Mouse (Mus musculus) adrenal gland, postnatal 4 days (tissue): ENCODE results near the gene Bet1l. TPM values are rescaled to one million over a fixed set of nuclear protein-coding genes. Genes with fewer than 3 reads are reported as not detected.
"Not testable (repeated sequence)": the region's sequence is repeated elsewhere in the genome, so short reads cannot be mapped to it uniquely, and the experiment has no call there.

ENCODE experiments used
- DNase-seq, 2 experiments: peaks; one replicate each; pipeline ENCODE4 v3.0.0; 2021 to 2022; ENCODE audit warnings: low spot score in 2 of 2, mixed read lengths in 2 of 2
- long read RNA-seq, 2 experiments: library from polyadenylated mRNA; stranded (forward); transcript quantifications; one replicate each; pipeline ENCODE4 v2.0.0; 2021
- total RNA-seq, 2 experiments: library from RNA; stranded (reverse); gene quantifications; 2 replicates each; pipeline ENCODE4 v1.2.3; 2021

Bet1l gene
- 10 to 100 TPM; 40.2 to 42.9 TPM for total RNA-seq
- long read RNA-seq, experiment 1, transcript Bet1l-201 (4 exons, 2,268 nt) = major isoform, 55 of 78 reads
- long read RNA-seq, experiment 1, partial matches to known transcripts = 11 of 78 reads
- long read RNA-seq, experiment 1, other reads (novel, unspliced or antisense) = 8 of 78 reads
- long read RNA-seq, experiment 2, transcript Bet1l-204 (1 exons, 1,882 nt) = minor isoform, 10 of 73 reads
- long read RNA-seq, experiment 2, transcript Bet1l-201 (4 exons, 2,268 nt) = major isoform, 47 of 73 reads
- long read RNA-seq, experiment 2, partial matches to known transcripts = 9 of 73 reads
- long read RNA-seq, experiment 2, other reads (novel, unspliced or antisense) = 7 of 73 reads

DNA sequence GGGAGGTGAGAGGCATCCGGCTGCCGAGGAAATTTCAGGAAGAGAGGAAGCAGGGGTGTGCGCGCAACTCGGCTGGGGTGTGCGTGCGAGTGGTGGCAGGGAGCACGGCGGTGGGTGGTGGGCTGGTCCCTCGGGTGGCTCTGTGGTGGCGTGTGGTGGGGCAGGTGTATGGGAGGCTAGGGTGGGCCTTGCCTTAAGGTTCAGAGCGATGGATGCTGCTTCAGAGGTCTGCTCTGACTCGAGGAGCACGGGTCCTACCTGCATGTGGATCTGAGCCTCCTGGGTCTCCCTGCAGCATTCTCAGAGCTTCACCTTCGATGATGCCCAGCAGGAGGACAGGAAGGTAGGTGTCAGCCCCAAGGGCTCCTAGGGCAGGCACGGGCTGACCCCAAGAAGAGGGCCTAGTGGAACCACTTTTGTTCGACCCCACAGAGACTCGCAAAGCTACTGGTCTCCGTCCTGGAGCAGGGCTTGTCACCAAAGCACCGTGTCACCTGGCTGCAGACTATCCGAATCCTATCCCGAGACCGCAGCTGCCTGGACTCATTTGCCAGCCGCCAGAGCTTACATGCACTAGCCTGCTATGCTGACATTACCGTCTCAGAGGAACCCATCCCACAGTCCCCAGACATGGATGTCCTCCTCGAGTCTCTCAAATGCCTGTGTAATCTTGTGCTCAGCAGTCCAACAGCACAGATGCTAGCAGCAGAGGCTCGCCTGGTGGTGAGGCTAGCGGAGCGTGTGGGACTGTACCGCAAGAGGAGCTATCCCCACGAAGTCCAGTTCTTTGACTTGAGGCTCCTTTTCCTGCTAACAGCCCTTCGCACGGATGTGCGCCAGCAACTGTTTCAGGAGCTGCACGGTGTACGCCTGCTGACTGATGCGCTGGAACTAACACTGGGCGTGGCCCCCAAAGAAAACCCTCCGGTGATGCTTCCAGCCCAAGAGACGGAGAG lies at the start of gene Bet1l:
Bet1l (minus strand) TSS at position 28 of the 956 bp plus-strand sequence.
- no peak for DNase-seq

DNA sequence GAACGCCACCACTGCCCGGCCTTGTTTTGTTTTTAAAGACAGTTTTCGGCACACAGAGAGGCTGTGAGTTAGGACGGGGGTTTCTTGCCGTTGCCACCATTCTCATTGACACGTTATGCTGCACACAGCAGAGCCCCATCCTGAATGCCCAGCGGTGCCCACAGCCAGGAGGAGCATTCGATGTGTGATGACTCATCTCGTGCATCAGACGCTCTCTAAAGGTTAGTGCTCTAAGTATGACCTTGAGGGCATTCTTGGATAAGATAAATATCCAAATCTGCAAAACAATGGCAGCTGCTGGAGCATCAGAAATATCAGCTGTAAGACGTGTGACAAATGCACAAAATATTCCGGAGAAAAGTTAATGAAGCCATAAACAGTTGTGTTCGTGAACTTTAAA lies 49.8 kb upstream of the Bet1l start:
- DNase-seq = peak in 1 of 2 experiments; percentile 16

DNA sequence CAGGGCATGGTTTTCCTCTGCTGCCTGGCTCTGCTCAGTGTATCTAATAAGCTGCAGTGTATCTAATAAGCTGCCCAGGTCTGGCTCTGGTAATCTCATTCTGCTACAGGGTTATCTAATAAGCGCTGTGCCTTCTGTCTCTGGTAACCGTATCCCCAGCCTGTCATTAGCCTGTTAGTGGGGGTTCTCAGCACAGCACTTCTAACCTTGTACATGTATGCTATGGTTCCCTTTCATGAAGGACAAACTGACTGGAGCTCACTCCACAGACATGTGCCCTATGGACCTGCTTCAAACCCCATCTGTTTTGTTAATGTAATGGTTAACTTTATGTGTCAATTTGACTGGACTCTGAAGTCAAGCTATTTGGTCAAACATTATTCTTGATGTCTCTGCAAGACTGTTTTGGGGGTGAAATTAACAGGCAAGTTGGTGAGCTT lies 48.3 kb upstream of the Bet1l start:
- DNase-seq = no peak

DNA sequence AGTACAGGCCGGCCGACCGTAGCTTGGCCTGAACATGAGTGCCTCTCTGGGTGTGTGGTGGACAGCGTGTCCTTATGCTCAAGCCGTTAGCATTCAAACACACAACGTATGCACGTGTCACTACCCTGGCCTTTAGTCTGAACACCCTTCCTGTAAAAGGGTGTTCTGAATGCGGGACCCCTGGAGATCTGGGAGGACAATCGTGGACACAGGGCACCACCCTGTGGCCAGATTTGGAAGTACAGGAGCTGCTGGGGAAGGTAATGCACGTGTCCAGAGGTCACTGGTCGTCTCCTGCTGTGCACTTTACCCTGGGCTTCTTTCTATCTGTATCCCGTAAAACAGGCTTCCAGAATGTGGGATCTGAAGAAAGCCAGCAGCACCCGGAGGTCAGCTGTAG lies 45.8 kb upstream of the Bet1l start:
- DNase-seq = peak; percentile 59 to 62

DNA sequence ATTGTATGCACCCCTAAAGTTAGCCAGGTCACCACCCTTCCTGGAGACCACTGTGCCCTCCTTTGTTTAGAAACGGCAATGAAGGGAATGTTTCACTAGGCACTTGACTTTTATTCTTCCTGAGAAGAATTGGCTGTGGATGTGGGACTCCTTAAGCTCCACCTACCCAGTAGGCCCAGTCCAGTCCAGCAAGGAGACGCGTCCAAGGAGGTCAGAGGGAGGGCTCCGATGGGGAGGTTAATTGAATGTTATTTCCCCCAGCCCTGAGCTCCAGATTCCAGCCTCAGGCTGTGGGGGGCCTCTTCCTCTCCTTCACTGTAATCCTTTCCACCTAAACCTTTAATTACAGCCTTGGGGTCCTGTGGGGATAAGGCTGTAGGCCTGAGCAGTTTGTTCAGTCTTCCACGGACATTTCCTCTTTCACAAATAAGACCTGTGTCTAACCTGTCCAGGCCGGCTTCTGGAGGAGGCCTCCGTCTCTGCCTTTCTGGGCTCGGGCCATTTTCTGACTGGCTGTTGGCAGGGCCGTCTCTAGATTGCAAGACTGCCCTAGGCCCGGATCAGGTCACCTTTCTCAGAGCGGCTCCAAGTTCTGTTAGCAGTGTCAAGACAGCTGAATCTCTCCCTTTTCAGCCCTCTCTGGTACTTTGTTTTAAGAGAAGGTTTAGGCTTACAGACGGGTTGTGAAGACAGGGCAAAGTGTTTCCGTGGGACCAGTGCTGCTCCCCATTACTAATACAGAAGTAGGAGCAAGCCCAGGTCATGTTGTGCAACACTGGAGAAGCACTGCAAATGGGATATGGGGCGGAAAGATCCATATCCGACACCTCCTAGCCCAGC lies 44.9 kb upstream of the Bet1l start:
- DNase-seq = no peak

DNA sequence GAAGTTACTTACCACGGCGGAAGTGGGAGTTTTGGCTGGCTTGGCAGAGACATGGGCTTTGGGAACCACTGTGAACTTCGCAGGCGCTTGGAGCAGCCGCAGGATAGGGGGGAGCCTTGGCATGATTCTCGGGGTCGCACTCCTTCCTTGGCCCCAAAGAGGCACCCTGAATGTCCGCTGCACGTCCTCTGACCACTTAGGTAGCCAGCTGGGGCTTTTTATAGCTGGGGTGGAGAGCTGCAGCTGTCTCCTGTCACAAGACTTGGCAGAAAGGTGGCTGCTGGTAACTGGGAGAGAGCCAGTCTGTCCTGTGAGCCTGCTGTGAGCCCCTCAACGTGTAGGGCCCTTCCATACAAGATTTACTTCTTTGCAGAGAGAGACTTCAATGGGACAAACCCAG lies 42.8 kb upstream of the Bet1l start, which contains the start of gene Cox8b:
Cox8b (minus strand) TSS at position 227 of the 400 bp plus-strand sequence.
- DNase-seq = no peak

DNA sequence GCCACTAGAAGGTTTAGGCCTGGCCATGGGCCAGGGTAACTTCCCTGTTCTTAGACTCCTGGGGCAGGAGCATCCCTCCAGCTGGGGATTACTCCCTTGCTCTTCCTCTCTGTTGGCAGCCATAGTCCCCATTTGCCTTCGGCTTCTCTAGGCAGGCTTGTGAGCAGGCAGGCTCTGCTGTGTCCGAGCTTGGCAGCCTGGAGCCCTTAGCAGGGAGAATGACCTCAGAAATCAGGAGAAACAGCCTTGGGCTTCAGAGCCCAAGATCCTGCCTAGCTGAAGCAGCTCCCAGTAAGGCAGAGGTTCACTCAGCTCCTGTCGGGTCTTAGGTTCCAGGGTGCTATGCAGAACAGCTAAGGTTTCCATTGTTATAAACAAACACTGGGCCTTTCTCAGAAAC lies 41.7 kb upstream of the Bet1l start:
- no peak for DNase-seq

DNA sequence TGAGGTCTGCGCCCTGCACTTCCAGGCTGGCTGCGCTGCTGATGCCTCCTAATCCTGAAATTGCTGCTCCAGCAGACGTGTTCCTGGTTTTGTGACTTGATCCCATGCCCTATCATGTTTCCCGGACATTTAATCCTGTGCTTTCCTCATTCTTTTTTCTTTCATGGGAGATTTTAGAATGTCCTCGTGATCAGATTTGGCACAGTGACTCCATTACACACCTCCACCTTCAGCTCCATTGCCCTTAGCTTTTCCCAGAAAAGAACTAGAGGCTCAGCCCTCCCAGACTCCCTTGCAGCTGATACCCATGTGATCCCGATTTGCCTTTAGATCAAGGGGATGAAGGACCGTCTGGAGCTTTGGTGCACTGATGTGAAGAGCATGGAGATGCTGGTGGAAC lies 40.5 kb upstream of the Bet1l start:
- DNase-seq = no peak

DNA sequence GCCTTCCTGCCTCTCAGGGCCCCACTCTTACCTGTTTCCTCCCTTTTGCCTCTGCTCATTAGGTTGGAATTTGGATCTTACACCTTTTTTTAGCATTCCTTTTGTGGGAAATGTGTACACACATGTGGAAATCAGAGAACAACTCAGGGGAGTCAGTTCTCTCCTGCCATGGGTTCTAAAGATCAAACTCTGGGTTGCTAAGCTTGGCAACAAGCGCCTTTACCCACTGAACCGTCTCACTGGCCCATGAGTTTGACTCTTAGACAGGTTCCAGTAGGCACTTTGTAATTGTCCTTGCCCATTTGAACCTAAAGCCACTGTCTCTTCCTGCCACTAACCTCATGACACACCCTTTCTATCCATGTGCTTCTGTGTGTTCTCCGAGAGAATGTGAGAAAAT lies 37.2 kb upstream of the Bet1l start:
- no peak for DNase-seq

DNA sequence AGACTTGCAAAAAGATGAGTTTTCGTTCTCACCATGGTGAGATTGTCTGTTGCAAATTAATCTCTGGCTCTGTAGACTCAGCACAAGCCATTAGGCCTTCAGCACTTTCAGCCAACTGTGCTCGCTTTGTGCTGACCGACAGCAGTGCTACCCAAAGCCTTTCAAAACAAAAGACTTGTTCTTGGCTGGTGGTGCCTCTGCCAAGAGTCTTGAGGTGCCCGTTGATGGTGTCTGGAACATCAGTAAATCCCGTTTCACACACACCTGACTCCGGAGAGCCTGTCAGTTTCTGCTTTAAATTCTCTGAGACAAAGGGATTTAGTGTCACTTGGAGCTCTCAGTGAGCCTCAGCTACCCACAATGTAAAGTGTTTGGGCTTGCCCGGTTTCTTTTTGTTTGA lies 36.7 kb upstream of the Bet1l start:
- no peak for DNase-seq

DNA sequence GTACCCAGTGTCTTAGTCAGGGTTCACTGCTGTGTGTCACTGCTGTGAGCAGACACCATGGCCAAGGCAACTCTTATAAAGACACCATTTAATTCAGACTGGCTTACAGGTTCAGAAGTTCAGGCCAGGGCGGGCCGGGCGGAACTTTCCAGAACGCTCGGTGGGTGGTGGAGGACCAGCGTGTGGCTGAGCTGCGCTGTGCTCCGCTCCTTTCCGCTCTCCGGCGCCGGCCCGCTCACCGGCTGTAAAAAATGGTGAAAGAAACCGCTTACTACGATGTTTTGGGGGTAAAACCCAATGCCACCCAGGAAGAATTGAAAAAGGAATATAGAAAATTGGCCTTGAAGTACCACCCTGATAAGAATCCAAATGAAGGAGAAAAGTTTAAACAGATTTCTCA lies 33.3 kb upstream of the Bet1l start:
- DNase-seq = not testable (repeated sequence)

DNA sequence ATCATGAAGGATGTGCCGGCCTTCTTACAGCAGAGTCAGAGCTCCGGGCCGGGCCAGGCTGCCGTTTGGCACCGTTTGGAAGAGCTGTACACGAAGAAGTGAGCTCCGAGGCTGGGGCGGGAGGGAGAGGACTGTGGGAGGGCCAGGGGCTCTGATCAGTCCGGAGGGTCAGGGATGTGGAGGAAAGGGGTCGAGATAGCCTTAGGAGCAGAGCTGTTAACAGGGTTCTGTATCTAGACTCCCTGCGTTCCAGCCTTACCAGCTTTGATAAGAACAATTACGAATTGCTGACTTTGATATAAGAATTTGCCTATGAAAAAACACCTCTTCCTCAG lies 25.1 kb upstream of the Bet1l start:
- no peak for DNase-seq

DNA sequence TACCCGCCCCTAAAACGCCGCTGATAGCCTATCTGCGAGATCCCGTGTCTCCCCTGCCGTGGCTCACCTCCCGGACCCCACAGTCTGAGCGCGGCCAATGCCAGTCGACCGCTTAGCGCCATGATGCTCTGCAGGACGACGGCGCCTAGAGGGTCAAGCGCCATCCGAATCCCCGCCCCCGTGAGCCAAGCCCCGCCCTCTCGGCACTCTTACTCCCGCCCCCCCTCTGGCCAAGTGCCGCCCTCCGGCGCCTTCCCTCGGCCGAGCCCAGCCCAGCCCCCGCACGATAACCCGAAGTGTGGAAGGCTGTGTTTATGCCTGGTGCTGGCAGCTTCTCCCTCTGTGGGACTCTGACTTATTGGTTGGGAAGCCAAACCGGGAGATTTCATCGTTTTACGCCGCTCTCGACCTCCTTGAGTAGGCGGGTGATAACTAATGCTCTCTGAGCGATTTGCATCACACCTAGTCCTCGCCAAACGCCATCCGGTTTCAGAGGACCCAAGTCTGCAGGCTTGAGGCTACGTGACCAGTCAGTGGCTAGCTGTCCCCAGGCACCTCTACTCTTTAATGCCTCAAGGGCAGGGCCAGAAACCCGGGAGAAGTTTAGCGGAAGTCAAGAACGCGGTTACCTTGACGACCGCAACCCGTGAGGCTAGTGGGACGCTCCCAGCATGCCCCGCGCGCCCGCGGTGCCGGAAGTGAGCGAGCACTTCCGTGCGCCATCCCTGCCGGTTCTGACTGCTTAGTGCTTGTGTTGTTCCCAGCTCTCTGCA lies 24.5 kb upstream of the Bet1l start, which contains the start of the genes Psmd13 and Sirt3:
Psmd13 (plus strand) TSS at position 273 of the 773 bp plus-strand sequence.
Sirt3 (minus strand) TSS at position 614 of the 773 bp plus-strand sequence.
- peak; percentile 88 to 89 for DNase-seq

DNA sequence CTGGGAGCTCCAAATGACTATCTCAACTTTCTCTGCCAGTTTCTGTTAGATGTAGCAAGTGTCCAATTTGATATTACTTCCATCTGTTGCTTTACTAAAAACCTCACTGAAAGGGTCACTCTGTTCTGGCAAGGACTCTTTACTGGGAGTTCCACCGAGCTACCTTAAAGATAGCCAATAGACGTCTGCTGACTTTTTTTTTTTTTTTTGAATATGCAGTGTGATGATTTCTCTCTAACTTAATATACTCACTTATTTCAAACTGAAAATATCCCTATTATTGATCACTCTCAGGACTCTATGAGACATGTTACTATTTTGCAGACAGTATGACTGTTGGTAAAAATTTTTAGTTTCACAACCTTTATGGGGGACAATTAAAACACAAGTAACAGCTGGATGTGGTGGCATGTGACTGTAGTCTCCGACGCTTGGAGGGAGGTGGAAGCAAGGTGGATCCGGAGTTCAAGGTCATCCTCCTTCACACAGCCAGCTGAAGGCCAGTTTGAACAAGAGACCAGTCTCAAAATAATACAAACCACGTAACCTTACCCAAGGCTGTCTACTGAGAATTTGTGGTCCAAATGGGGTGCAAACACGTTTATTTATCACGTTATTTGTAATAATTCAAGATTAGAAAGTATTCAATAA lies 23.6 kb upstream of the Bet1l start:
- no peak for DNase-seq

DNA sequence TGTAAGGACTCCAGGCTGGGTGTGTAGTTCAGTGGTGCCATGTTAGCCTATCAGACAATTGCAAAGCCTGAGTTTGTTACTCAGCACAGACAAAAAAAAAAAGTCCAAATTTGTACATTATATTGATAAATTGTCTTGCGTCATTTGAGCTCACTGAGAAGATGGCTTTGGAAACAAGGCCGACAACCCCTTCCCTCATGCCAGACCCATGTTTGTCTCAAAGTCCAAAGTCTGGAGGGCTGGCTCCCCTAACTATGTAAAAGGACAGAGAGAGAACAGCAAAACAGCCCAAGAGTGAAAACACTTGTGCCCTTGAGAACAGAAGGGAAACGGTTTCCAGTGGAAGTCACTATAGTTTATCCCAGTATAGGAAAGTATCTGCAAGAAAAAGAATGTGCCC lies 23.0 kb upstream of the Bet1l start:
- no peak for DNase-seq

DNA sequence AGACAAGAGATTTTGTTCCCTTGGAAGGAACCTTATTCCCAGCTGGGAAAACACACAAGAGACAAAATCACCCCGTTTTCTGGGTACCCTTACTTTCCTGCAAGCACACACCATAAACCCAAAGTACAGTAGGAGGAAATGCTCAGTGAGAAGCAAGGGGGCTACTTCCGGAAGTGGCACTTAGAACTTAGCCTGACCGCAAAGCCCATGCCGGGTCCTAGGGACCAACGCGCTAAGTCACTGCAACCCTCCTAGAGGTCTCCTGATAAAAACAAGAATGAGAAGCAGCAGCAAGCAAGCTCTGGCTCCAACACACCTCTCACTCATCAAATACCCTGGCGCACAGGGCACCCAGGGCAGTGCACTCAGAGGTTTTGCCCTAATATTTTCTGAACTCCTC lies 22.0 kb upstream of the Bet1l start:
- DNase-seq = no peak

DNA sequence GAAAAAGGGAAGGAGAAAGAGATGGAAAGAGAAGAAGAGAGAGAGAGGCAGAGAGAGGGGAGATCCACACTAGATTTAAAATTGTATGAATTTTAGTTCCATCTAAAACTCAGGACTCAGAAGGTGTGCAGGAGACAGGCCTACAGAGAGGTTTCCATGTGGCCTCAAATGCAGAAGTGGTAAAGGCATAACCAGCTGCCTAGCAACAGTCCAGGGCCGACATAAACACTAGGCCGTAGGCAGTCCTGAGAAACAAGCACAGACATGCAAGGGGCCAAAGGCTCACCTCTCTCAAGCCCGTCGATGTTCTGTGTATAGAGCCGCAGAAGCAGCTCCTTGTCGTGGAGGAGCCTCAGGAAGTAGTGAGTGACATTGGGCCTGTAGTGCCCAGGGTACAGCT lies 20.0 kb upstream of the Bet1l start:
- DNase-seq = no peak

DNA sequence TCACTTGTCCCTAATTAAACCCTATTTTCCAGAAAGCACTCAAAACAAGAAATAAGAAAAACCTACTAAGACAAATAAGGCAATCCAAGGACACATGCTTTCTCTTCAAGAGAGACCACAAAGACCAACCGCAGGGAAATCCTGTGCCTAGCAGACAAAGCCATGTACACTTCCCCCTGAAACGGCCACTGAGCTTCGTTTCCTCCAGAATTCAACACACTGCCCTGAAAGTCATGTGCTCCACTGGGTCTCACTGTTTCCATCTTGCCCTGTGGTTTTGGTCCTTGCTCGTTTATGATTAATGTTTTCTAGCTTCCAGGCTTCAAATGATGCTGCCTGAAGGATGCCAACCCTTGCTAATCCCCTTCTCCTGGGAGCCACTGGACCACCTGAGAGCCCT lies 16.8 kb upstream of the Bet1l start:
- DNase-seq = no peak

DNA sequence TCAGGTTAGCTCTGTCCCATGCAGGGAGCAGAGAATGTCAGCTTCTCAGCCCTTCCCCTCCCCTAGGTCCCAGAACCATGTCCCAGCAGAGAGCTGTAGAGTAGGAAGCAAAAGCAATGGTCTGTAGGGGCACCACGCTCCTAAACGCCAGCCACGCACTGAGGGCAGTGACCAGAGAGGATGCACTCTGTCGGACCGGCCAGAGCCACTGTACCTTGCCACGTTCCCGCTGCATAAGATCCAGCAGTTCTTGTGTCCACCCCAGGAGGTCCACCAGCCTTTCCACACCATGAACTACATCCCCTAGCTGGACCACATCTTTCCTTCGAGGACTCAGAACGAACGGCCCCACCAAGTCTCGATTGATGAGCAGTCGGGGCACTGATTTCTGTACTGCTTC lies 7.4 kb upstream of the Bet1l start:
- DNase-seq = no peak

DNA sequence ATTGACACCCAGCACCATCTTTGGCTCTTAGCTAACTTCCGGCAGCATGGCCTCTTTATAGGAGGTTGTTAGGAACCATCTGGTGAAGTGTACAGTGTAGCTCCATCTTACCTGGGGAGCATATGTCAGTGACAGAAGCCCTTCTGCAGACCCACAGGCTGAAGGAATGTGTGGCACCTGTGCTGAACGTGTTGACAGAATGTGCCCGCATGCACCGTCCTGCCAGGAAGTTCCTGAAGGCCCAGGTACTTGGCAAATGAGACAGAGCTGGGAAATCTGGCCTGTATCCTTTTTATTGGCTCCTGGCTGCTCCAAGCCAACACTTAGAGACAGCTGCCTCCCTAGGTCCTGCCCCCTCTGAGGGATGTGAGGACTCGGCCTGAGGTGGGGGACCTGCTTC lies 3.4 kb upstream of the Bet1l start:
- no peak for DNase-seq
